Mouse (Mus musculus) layer of hippocampus, adult 8-10 months (tissue): ENCODE results near the gene Lfng. TPM values are rescaled to one million over a fixed set of nuclear protein-coding genes. Genes with fewer than 3 reads are reported as not detected.
A peak's percentile ranks its signal among the peaks of the same experiment; 100 is the strongest.

Experiments
- DNase-seq, 2 experiments: peaks; one replicate each; pipeline ENCODE4 v3.0.0; 2022; ENCODE audit warnings: low spot score in 2 of 2
- total RNA-seq, 4 experiments: library from RNA; stranded (reverse); gene quantifications; 2 replicates each; pipeline ENCODE4 v1.2.4; 2022

Lfng gene
- total RNA-seq, 4 experiments from 2014 or later: 18.1 to 25.0 (median 22.8) TPM

DNA sequence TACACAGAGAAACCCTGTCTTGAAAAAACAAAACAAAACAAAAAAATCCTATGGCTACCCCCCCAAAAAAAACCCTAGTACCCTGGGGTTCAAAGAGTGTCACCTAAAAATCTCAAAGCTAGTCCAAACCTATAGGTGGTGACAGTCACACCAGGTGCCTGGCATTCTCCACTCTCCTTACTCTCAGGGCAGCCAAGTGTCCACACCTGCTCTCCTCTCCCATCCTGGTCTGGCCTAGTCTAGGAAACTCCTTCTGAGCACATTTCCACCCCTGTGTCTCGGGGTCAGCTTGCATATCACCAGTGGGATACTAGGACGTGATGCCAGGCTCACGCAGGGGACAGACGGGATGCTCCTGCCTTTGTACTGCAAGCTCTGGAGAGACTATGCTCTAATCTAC lies 32.2 kb downstream of the Lfng start:
- DNase-seq: no peak

GRCm38 (mm10) chr5:140639871-140640270 lies 32.8 kb downstream of the Lfng start:
- DNase-seq: no peak

- no peak for DNase-seq
These were observed 33.7 kb downstream of the Lfng start for GRCm38 (mm10) chr5:140640812-140641211.

- no peak for DNase-seq
These were observed 34.3 kb downstream of the Lfng start for GRCm38 (mm10) chr5:140641254-140641928.

GRCm38 (mm10) chr5:140642076-140642475 lies 35.0 kb downstream of the Lfng start:
- DNase-seq: no peak

GRCm38 (mm10) chr5:140644263-140644662 lies 37.1 kb downstream of the Lfng start:
- no peak for DNase-seq

GRCm38 (mm10) chr5:140644702-140645201 lies 37.6 kb downstream of the Lfng start:
- no peak for DNase-seq

- DNase-seq: no peak
These were observed 38.3 kb downstream of the Lfng start for GRCm38 (mm10) chr5:140645454-140645853.

DNA sequence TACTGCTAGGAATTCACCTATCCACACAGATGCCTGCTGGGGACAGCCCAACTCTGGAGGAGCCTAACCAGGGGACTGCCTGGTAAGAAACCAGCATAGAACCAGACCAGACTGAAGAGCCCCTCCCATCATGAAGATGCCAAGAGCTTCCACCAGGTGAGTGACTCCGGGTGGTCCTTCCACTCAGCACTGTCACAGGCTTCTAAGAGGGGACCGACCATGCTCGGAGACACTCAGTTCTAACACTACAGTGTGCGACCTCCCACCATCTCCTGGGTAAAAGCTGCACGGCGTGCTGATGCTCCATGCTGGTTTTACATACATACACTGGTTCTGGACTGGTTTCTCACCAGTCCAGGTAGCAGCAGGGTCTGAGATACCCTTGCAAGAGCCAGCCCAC lies 39.1 kb downstream of the Lfng start:
- DNase-seq: no peak

- peak; percentile 58 to 69 for DNase-seq
These were observed 40.1 kb downstream of the Lfng start for GRCm38 (mm10) chr5:140647031-140647760.

- DNase-seq: peak; percentile 68
These were observed 40.9 kb downstream of the Lfng start for GRCm38 (mm10) chr5:140647821-140648518.

DNA sequence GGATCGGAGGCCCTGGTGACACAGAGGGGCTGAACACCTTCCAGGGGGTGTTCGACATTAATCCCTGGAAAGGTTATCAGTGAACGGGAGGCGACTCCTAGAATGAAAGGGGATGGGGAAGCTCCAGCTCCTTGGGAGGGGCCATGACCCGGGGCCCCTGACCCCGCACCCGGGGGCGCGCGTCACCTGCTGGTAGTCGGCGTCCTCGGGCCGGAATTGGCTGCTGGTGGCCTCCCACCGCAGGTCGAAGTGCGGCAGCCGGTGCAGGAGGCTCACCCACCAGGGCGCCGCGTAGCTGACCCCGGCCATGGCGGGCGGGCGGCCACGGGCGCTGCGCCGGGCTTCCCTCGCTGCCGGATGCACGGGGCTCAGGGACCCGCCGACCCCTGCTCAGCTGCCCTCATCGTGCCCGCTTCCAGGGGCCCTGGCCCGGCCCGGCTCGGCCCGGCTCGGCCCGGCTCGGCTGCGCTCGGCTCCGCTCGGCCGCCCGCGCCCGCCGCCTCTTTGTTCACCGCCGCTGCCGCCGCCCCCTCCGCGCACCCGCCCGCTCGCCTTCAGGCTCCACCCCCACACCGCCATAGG lies 41.5 kb downstream of the Lfng start, which contains the start of gene Ttyh3:
Gene Ttyh3 (minus strand): TSS at position 513 of the 582 bp plus-strand sequence.
- peak in 1 of 2 experiments; percentile 42 for DNase-seq

- DNase-seq: peak; percentile 94 to 95
These were observed 42.1 kb downstream of the Lfng start for GRCm38 (mm10) chr5:140649101-140649667.

- no peak for DNase-seq
These were observed 42.8 kb downstream of the Lfng start for GRCm38 (mm10) chr5:140649881-140650414.

GRCm38 (mm10) chr5:140651231-140651630 lies 44.1 kb downstream of the Lfng start:
- no peak for DNase-seq

- DNase-seq: no peak
These were observed 45.5 kb downstream of the Lfng start for GRCm38 (mm10) chr5:140652587-140652986.

DNA sequence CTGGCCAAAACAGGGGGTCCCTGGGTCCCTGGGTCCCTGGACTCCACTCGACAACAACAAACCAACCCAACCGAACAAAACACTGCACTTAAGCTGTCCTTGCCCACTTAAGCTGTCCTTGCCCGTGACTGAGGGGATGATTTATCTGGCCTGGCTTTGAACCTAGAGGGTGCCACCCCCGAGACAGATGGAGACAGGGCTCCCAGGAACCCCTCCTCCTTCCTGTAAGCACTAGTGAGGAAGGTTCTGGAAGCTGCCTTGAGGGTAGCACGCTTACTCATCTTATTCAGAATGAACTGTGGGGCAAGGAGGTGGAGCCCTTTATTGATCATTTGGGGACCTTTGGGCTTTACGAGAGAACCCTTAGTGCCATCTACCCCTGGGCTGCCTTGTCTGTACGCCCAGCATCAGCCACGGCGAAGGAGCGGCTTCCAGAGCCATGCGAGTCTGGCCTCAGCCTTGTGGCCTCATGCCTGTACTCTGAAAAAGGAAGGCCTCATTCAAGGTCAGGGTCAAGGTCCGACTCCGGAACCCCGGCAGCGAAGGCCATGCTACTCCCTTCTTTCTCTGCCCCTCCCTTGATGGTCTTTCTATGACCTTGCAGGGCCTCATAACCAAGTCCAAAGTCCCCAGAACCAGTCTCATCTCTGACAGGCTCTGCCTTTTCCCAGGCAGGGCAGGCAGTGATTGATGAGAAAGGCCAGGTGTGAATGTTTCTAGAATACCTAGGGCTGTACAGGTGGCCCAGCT lies 47.2 kb downstream of the Lfng start:
- DNase-seq: no peak

GRCm38 (mm10) chr5:140659607-140660272 lies 52.6 kb downstream of the Lfng start:
- peak; percentile 76 to 89 for DNase-seq

DNA sequence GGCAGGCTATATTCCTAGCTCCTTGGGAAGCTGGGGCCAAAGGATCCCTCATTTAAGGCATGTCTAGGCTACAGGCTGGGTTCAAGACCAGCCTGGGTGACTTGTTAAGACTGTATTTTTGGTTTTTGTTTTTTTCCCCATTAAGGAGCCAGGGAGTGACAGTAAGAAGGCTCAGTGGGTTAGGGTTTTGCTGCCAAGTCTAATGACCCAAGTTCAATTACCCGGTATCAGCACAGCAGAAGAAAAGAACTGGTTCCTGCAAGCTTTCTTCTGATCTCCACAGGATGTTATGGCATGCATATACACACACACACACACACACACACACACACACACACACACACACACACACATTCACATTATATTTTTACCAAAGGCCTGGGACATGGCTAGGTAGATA lies 53.3 kb downstream of the Lfng start:
- no peak for DNase-seq

GRCm38 (mm10) chr5:140661427-140661826 lies 54.3 kb downstream of the Lfng start:
- no peak for DNase-seq
